Mouse (Mus musculus) urinary bladder, postnatal 25 days (tissue): ENCODE results near the gene E2f3.

Experiments used
- DNase-seq: peaks from one replicate; pipeline ENCODE4 v3.0.0; 2022; ENCODE audit warnings: low spot score

E2f3 gene

GRCm38 (mm10) chr13:29985855-29986755 is at the start of gene E2f3:
Gene E2f3, minus strand, starts transcription at chr13:29986063.
- DNase-seq, result peak; percentile 95

- no peak for DNase-seq
These were observed 48.7 kb upstream of the E2f3 start for GRCm38 (mm10) chr13:30034540-30034939.

- DNase-seq, result no peak
These were observed 45.9 kb upstream of the E2f3 start for GRCm38 (mm10) chr13:30031684-30032335.

GRCm38 (mm10) chr13:30027841-30028240 is 42.0 kb upstream of the E2f3 start:
- DNase-seq, result no peak

- DNase-seq, result no peak
These were observed 36.6 kb upstream of the E2f3 start for GRCm38 (mm10) chr13:30022487-30022886.

GRCm38 (mm10) chr13:30018573-30018972 is 32.7 kb upstream of the E2f3 start:
- DNase-seq, result no peak

- DNase-seq, result no peak
These were observed 31.7 kb upstream of the E2f3 start for GRCm38 (mm10) chr13:30017611-30018010.

GRCm38 (mm10) chr13:30014576-30014975 is 28.7 kb upstream of the E2f3 start:
- DNase-seq, result no peak

GRCm38 (mm10) chr13:30012226-30012625 is 26.4 kb upstream of the E2f3 start:
- no peak for DNase-seq

GRCm38 (mm10) chr13:30008738-30009137 is 22.9 kb upstream of the E2f3 start:
- DNase-seq, result no peak

- no peak for DNase-seq
These were observed 19.6 kb upstream of the E2f3 start for GRCm38 (mm10) chr13:30005422-30005821.

- no peak for DNase-seq
These were observed 19.0 kb upstream of the E2f3 start for GRCm38 (mm10) chr13:30004849-30005248.

- no peak for DNase-seq
These were observed 17.3 kb upstream of the E2f3 start for GRCm38 (mm10) chr13:30003169-30003568.

GRCm38 (mm10) chr13:30001041-30001440 is 15.2 kb upstream of the E2f3 start:
- no peak for DNase-seq

- no peak for DNase-seq
These were observed 2.1 kb upstream of the E2f3 start for GRCm38 (mm10) chr13:29987956-29988355.

- DNase-seq, result no peak
These were observed 875 bp upstream of the E2f3 start for GRCm38 (mm10) chr13:29986756-29987120.

- peak; percentile 34 for DNase-seq
These were observed 585 bp downstream of the E2f3 start for GRCm38 (mm10) chr13:29985101-29985854.

- DNase-seq, result peak; percentile 70
These were observed 1.4 kb downstream of the E2f3 start for GRCm38 (mm10) chr13:29984286-29985100.

GRCm38 (mm10) chr13:29983523-29984191 is 2.2 kb downstream of the E2f3 start:
- peak; percentile 22 for DNase-seq

GRCm38 (mm10) chr13:29983037-29983436 is 2.8 kb downstream of the E2f3 start:
- DNase-seq, result no peak

- no peak for DNase-seq
These were observed 3.5 kb downstream of the E2f3 start for GRCm38 (mm10) chr13:29982400-29982799.
